Mouse (Mus musculus) spleen, postnatal 4 days (tissue): ENCODE results near the gene Rab13.

Source experiments
- DNase-seq, 2 experiments: peaks; one replicate each; pipeline ENCODE4 v3.0.0; 2022; ENCODE audit warnings: low spot score in 2 of 2

The Rab13 gene

GRCm38 (mm10) chr3:90213377-90213866, at the start of gene Rab13, which contains the start of gene Rps27:
Gene Rab13 (plus strand): TSS chr3:90213695.
Gene Rps27 (minus strand): TSS chr3:90213651.
- DNase-seq = peak; percentile 83 to 90

- no peak for DNase-seq
These were observed 33.9 kb upstream of the Rab13 start for GRCm38 (mm10) chr3:90179566-90179965.

- no peak for DNase-seq
These were observed 29.9 kb upstream of the Rab13 start for GRCm38 (mm10) chr3:90183581-90183980.

GRCm38 (mm10) chr3:90190859-90191510, 22.5 kb upstream of the Rab13 start:
- DNase-seq = no peak

GRCm38 (mm10) chr3:90194759-90195158, 18.7 kb upstream of the Rab13 start:
- DNase-seq = no peak

GRCm38 (mm10) chr3:90195644-90196043, 17.9 kb upstream of the Rab13 start:
- DNase-seq = no peak

DNA sequence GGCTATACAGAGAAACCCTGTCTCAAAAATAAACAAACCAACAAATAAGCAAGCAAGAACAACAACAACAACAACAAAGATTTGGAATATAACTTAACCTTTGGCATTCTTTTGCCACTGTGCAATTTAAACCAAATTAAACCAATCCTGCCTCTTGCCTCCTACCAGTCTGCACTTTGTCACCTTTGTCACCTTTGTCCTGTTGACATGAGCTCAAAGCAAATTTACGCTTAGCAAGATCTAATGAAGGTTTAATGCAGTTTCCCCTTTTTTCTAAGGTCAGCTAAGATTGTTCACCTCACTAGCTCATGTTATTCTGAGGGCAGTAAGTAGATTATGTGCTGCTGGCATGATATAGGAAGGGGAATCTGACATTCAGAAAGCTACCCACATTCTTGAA, 15.9 kb upstream of the Rab13 start:
- no peak for DNase-seq

DNA sequence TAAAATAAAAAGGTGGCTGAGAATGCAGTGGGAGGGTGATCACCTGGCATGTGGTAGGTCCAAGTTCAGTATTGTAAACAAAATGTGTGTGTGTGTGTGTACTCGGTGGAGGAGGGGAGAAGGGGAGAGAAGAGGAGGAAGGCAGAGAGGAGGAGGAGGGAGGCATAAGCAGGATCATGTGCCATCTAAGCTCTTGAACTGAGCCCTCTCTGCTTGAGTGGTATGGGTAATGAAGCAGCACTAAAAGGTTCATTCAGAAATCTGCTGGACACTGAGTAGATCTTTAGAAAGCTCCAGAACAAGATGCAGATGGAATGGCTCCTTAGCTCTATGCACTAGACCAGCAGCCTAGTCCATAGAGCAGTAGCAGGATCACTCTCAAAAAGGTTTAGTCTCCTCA, 10.6 kb upstream of the Rab13 start:
- no peak for DNase-seq

- DNase-seq = no peak
These were observed 9.9 kb upstream of the Rab13 start for GRCm38 (mm10) chr3:90203619-90204018.

GRCm38 (mm10) chr3:90204582-90204981, 8.9 kb upstream of the Rab13 start:
- no peak for DNase-seq

GRCm38 (mm10) chr3:90208662-90209061, 4.8 kb upstream of the Rab13 start:
- DNase-seq = no peak

DNA sequence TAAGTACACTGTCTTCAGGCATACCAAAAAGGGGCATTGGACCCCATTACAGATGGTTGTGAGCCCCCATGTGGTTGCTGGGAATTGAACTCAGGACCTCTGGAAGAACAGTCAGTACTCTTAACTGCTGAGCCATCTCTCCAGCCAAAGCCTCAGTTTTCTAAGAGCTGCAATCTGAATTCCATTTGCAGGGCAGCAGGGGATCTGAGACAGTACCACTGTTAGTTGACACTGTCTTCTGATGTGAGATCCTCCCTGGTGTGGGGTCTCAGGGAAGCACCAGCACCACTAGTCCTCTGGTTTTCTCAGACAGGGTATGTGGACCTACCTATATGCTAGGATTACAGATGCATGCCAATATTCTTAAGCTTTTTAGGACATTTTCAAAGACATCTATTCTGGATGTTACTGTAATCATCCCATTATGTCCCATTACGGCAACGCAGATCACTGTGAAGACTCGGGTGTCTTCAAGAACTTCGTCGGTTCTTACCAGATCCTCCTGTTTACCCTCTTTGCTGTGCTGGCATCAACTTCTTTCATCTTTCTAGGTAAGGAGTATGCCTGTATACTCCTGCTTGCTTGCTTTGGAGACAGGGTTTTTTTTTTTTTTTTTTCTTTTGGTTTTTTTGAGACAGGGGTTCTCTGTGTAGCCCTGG, 3.5 kb upstream of the Rab13 start:
- no peak for DNase-seq

GRCm38 (mm10) chr3:90211475-90212398, 1.8 kb upstream of the Rab13 start:
- DNase-seq = no peak

DNA sequence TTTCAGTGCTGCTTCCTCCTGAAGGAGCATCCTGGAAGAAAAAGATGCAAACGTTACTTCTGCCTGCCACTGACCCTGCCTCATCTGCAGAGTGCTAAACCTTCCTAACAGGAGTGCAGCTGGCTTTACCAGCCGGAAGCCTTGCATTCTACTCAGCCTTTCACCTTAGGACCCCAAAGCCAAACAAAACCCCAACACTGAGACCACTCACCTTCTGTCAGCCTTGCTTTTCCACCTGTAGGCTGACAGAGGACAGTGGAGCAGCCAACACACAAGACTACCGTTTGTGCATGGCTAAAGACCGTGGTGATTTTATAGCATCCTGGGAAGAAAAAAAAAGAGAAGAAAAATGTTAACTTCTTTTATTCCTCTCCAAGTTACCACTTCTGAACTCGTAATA, 772 bp upstream of the Rab13 start:
- no peak for DNase-seq

- DNase-seq = no peak
These were observed 625 bp downstream of the Rab13 start for GRCm38 (mm10) chr3:90213956-90214684.

DNA sequence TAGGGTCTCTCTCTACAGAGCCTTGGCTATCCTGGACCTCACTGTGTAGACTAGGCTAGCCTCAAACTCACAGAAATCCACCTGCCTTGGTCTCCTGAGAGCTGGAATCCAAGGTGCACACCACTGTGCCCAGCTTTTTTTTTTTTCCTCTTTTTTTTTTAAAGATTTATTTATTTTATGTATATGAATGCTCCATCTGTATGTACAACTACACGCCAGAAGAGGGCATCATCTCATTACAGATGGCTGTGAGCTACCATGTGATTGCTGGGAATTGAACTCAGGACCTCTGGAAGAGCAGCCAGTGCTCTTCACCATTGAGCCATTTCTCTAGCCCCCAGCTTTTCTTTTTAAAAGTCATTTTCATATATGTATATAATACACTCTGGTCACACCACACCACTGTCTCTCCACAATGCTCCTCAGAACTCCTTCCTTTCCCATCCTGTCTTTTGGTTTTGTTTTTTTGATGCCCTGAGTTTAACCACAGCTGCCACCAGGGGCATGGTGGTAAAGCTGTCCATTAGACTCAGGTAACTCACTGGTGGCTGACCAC, 2.4 kb downstream of the Rab13 start:
- DNase-seq = no peak

DNA sequence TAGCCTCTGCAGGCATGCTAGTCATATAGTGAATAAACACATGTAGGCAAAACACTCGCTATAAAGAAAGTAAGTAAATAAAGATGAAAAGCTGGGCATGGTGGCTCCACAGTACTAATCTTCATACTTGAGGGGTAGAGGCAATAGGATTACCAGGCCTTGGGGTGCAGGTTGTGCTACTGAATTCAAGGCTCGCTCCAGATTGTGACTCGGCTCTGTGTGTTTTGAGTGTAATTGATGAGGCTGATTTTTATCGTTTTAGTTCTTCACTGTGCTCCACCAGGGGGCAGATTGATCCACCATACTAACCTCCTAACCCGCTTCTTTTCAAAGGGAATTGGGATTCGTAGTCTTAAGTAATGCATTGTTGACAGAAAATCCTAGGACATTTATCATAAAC, 6.6 kb downstream of the Rab13 start:
- DNase-seq = peak in 1 of 2 experiments; percentile 37

GRCm38 (mm10) chr3:90220531-90220951, 7.0 kb downstream of the Rab13 start:
- peak; percentile 41 to 74 for DNase-seq

GRCm38 (mm10) chr3:90221123-90221522, 7.6 kb downstream of the Rab13 start:
- no peak for DNase-seq

DNA sequence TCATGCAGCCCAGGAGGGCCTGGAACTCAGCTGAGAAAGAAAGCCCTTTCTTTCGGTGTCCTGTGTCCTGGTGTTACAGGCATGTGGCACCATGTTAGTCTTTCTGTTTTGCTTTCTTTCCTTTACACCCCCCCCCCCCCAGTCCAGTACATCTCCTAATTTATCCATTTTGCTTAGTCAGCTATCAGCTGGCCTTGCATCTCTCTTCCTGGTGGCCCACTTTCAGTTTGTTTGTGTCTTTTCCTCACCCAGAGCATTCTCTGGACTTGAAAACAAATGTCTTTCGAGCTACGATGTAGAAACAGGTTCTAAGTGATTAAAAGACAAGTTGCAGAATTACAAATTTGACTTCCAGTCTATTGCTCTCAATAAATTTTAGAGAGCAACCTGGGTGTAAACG, 9.0 kb downstream of the Rab13 start:
- no peak for DNase-seq

DNA sequence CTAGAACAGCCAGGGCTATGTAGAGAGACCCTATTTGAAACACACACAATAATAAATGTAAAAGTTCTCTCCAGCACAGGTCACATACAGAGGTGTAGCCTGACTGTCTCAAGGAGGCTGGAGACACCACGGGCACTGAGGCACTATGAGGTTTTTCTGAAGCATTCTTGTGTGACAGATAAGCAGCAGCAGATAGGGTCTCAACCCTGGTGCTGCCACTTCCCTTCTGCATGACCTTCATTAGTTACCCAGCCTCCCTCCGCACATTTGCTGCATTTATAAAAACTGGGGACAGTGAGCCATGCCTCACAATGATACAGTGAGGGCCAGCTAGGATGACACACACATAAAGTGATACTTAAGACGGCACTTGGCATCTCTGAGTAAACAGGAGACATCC, 9.4 kb downstream of the Rab13 start:
- DNase-seq = no peak
